Mouse (Mus musculus) right cerebral cortex, postnatal 36 days (tissue): ENCODE data around the gene Stab2.

ENCODE experiments used
- DNase-seq, 2 experiments: peaks; one replicate each; pipeline ENCODE4 v3.0.0; 2022; ENCODE audit warnings: low spot score in 2 of 2, mixed read lengths in 1 of 2

The Stab2 gene

DNA sequence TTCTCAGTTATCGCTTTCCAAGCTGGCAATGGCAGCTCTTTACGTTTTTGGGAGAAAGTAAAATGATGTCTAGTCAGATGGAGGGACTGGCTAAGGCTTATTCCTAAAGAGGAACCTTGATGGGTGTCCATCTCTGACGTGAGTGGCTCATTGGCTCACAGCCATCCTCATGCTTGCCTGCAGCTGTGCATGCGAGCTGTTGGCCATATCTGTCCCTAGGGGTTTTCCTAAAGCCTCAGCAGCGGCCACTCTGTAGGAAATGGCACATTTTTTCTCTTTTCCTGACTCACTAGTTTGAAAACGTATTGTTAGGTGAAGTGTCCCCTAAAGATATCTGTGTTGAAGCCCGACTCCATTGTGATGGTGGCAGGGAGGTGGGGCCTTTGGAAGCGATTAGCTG is 18.0 kb downstream of the Stab2 start:
- no peak for DNase-seq

DNA sequence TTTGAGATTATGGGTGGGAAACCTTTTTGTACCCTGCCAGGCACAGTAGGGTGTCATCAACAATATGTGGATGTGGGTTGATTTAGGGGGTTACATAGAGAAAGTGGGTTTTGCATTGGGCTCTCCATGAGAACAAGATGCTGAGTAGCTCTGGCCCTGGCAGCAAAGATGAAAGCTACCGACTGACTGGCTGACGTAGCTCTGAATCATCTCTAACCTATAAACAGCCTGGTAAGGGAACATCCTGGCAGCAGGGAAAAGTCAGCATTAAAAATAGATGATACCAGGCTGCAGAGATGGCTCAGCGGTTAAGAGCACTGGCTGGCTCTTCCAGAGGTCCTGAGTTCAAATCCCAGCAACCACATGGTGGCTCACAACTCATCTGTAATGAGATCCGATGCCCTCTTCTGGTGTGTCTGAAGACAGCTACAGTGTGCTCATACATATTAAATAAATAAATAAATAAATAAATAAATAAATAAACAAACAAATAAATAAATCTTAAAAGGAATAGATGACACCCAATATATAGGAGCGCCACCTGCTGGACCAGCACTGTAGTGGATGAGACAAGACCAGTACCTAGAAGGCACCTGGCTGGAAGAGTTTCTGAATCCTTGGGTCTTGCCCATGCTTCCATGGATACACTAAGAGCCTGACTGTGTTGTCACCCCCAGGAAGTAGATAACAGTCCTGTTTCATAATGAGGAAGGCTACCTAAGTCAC is 31.7 kb downstream of the Stab2 start:
- peak; percentile 50 to 56 for DNase-seq

- DNase-seq: no peak
These were observed 34.5 kb downstream of the Stab2 start for GRCm38 (mm10) chr10:86973276-86973675.

DNA sequence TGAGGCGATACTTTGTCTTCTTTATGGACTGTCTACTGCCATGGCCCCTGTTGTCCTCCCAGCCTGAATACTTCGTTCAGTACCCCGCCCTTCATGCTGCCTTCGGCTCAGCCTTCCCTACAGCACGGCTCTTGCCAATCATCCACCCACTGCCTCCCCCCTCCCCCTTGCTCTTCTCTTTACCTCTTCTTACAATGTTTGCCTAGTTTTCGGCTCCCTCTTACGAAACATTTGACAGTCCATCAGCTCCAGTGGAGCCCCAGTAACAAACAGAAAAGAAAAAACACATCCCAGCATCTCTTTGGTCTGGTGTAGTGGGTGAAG is 35.4 kb downstream of the Stab2 start:
- DNase-seq: no peak

DNA sequence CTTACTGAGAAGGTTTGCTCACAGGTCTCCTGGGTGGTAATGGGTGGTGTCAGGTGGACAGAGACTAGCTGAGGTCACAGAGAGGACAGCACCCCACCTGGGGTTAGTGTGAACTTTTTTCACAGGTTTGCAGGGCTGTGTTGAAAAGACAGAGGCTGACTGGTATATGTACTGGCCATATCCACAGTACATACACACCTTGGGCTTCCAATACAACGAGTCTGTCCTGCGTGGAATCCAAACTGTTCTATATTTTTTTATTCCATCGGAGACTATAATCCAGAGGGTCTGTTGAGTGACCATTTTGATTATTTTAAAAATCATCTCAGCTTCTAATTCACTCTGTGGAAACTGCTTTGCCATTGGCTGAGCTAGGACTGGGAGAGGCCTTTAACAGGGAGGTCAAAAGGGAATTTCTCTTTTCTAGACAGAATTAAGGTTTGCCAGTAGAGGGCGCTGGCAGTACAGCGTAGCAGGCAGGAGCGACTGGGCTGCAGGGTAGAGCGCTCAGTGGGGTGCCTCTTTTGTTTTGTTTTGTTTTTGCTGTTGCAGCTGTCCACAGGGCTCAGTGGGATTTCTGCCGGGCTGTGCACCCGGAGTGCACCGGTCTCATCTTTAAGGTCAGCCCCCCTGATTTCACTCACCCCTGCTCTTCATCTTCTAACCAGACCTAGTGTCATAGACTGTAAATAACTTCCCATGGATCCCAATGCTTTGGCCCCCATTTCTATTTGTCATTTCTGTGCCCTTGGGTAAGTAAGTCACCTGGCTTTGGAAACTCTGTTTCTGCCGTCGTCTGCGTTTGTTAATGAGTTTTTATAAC is 35.9 kb downstream of the Stab2 start:
- DNase-seq: peak in 1 of 2 experiments; percentile 33

DNA sequence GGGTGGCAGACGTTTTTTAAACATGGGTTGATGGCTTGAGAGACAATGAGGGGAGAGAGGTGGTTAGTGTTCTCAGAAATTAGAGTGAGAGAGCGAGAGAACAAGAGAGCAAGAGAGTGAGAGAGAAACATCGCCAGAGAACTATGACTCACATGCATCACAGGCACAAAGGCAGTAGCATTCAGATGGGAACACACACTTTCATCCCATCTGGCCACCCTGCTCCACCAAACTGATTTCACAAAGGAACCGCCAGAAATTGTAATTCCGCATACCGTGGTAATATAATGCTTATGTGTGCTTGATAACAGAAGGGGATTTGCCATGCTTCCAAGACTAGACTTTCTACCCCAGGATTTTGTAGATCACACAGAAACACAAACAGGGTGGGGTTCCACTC is 38.5 kb downstream of the Stab2 start:
- peak in 1 of 2 experiments; percentile 23 for DNase-seq

DNA sequence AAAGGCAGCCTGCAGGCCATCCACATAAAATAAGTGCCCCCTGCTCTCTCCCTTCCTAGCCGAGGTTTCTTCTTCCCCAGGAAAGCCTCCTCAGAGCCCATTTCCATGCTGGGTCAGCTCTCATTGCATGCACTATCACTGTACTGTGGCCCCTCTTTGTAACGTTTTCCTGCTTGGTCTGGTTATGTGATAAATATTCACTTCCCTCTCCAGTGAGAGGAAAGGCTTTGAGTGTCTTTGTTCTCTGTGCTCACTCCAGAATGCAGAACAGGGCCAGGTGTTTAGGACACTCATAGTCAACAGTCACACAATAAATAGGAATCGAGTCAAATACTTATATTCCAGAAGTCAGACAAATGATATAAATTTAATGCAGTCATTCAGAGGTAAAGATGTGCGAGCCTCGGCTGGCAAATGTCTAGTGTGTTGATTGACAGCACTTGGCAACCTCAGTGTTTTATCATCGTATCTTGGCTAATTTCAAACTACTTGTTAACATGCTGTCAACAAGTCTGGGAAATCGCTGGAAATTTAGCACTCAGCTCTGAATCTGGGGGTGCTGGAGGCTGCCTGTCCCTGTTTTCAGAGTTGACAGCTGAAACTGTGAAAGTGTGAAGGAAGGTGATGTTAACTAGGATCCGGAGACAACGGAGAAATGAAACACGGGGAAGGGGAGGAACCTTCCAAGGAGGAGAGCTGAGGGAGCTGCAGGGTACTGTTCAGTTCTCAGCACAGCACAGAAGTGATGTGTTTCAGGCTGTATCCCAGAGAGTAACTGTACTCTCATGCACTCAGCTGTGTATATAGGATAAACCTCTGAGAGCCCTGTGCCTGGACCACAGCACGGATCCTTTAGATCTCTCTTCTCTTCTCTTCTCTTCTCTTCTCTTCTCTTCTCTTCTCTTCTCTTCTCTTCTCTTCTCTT is 46.0 kb downstream of the Stab2 start:
- peak; percentile 9 to 31 for DNase-seq

DNA sequence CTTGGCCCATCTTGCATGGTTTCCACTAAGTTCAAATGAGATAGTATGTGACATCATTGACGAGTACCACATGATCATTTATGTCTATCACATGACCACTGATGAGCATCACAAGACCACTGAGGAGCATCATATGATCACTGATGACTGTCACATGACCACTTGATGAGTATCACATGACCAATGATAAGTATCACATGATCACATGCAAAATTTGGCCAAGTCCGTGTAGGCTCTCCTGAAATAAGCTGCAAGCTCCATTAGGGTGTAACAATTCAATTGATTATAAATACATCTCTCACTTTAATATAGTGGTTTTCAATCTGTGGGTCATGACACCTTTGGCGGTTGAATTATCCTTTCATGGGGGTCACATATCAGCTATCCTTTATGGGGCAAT is 52.5 kb downstream of the Stab2 start:
- DNase-seq: no peak

GRCm38 (mm10) chr10:86952696-86953095 is 55.1 kb downstream of the Stab2 start:
- no peak for DNase-seq

- no peak for DNase-seq
These were observed 57.0 kb downstream of the Stab2 start for GRCm38 (mm10) chr10:86950806-86951205.

DNA sequence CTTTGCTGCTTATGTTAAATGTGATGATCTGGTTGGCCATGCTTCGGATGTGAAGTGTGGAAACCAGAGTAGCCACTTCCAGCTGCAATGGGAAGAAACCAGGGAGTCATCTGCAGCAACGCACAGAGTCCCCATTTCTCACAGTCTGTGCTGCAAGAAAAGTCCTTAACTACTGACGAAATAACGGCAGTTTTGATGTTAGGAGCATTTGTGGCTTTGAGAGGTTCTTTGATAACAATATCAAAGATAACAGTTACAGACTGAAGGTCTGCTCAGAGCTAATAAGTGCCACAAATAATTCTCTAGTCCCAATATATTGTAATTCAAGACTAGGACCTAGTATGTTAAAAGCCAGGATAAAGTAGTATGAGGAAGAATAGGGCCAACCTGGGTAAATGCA is 57.9 kb downstream of the Stab2 start:
- DNase-seq: no peak

GRCm38 (mm10) chr10:86947541-86947940 is 60.3 kb downstream of the Stab2 start:
- no peak for DNase-seq

DNA sequence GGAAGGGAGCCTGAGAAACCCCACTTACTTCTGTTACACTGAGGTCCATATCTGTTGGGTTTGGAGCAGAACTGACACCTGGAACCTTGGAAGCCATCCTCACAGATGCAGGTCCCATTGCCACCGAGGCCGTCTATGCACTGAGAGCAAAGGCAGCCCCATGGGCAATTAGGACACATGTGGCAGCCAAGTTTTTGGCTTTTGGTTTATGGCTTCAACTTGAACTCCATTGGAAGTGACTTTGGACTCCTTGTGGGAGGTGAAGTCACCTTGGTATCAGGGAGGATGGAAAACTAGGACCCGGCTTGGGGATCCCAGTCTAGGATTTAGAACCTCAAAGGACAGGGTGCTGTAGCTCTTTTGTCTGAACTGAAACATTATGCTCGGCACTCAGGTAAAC is 67.2 kb downstream of the Stab2 start:
- no peak for DNase-seq

DNA sequence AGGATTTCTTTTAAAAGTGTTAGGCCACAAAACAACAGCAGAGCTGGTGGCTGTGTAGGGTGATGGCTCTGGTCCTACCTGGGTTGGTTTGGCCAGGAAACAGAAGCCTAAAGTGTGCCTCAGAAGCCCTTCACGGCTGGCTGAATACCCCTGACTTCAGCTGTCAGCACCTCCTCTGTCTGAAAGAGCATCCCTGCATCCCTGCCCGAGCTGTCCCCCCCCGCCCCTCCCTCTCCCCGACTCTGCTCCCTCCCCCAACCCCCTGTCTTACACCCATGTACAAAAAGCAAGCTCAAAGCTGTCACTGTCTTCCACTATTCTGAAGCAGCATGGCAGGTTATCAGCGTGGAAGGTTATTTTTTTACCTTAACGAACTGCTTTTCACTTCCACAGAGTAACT is 73.4 kb downstream of the Stab2 start:
- no peak for DNase-seq

DNA sequence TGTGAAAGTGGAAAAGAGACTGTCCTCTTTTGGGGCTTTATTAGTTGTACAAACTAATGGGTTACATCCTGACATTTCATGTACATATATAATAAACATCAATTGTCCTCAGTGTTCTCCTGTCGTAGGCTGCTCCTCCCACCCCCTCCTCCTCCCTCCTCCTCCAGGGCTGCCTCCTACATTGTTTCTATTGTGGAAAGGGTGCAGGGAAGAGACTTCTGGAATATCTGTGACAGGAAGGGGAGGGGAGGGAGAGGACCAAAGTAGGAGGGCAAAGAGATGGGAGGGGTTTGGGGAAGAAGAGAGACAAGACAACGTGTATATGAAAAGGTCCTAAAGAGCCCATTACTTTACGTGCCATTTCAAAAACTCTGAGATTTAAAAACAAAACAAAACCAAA is 73.9 kb downstream of the Stab2 start:
- DNase-seq: no peak

DNA sequence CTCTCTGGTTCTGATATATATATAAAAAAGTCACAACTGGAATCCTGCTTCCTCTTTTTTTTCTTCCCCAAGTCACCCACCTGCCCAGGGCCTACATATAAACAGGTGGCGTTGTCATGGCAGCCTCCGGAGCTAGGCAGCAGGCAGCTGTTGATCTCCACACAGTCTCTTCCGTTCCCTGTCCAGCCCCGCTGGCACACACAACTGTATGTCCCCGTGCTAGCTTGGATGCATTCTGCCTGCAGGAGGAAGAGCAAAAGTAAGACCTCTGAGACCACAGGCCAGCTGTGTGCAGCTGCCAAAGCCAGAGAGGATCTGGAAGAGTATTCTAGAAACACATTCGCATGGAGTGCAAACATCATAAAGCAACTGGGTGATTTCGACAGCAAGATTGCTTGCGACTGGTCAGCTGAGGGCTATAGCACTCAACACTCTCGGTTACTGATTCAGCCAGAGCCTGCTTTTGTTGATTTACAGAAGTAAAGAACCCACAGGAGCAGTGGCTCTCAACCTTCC is 74.6 kb downstream of the Stab2 start:
- DNase-seq: no peak

GRCm38 (mm10) chr10:86923602-86924001 is 84.2 kb downstream of the Stab2 start:
- DNase-seq: no peak

DNA sequence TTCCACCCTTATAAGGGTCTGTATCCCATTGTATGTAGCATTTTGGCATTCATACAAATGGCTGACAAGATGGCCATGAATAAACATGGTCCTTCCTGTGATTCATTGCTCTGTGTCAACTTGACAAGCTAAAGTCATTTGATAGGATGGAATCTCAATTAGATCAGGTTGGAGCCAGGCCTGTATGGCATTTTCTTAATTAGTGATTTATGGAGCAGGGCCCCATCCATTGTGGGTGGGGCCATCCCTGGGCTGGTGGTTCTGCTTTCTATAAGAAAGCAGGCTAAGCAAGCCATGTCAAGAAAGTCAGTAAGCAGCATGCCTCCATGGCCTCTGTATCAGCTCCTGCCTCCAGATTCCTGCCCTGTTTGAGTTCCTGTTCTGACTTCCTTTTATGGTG is 92.2 kb downstream of the Stab2 start:
- DNase-seq: no peak

DNA sequence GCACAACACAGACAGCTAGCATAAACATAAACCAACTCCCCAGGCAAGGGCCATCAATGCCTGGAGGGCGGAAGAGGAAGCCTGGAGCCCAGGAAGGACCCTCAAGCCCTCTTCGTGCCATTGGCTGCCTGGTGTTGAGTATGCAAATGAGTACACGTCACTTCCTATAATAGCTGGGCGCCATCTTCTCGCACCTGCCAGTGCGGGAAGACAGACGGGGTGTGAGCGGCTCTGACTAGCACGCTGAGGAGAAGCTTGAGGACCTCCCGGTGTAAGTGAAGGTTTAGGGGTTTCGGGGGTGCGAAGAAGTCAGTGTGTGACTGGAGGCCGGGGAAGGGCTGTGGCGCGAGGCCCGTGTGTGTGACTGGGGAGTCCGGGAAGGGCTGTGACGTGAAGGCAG is 99.3 kb downstream of the Stab2 start:
- no peak for DNase-seq

GRCm38 (mm10) chr10:86907043-86907442 is 100.8 kb downstream of the Stab2 start:
- no peak for DNase-seq

DNA sequence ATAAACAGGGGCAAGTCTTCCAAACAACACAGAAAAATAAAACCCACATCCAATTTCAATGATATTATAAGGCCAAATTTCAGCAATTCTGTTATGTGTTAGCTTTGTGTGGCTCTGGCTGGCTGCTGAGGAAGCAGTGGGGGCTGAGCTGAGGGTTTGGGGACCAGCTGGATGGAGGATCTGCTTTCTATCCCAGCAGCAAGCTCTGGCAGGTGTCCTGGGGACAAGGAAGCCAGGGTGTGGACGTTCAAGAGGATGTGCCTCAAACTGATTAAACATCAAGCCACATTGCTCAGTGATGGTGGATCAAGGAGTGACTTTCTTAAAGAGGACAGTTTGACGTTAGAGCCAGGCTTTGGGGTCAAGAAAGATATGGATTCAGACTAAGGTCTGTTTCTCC is 112.3 kb downstream of the Stab2 start:
- DNase-seq: no peak

DNA sequence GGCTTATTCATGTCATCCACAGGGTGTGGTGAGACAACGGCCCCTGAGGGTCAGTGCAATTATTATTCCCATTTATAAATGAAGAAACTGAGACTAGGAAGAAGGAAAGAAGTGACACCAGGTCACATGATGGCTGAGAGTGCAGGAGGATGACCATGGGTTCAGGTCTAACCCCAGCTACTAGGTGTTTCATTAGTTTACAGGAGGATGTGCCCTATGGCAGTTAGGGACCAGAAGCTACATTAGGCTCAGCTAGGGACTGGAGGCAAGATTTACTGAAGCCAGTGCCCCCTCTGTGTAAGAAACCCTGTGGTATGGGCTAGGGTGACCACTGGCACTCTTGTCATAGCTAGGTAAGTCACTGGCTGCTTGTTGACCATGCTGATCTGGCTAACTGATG is 116.8 kb downstream of the Stab2 start:
- no peak for DNase-seq
